Mouse (Mus musculus) kidney, adult 18-20 months (tissue): ENCODE results near the gene Wars2.

ENCODE experiments used
- DNase-seq: peaks from one replicate; pipeline ENCODE4 v3.0.0; 2021

Gene Wars2

GRCm38 (mm10) chr3:99193576-99193975 is 52.7 kb downstream of the Wars2 start:
- DNase-seq, result no peak

DNA sequence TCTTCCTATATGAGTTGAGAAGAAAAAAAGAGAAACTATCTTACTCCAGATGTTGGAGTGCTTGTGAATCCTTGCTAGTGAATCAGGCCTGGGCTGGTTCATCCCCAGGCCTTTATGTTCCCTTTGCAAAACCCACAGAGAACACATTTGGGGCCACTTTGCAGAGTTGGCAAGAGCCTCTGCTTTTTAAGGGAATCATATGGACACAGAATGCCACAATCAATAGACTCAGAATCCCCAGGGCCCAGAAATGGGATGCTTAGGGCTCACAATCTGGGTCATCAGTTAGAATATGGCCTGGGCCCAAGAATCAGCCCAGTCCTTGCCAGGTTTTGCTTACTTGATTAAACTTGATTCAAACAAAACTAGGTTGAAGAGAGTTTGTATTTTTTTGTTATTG is 62.5 kb downstream of the Wars2 start:
- no peak for DNase-seq

GRCm38 (mm10) chr3:99208416-99208815 is 67.5 kb downstream of the Wars2 start:
- DNase-seq, result no peak

DNA sequence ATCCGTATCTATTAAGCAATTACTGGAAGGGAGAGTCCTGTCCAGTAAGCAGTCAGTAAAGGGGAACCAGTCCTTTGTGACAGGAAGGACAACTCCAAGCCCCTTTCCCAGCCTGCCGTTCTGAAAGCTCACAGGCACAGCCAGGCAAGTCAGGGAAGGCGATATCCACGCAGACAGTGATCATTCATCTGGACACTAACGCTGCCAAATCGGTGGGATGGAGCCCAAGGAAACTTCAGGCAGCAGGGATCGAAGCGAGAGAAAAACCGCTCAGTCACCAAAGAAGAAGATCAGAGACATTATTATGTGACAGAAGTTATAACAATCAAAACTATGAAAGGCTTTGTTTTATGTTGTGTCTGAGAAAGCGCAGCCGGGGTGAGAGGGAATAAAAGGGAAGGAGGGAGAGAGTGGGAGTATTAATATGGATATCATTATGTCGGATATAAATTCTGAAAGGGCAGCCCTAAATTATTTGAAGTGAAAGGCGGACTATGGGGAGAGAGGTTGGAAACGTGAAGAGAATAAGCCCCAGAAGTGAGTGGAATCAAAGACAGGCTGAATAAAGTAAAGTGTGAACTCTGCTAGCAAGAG is 70.3 kb downstream of the Wars2 start:
- DNase-seq, result no peak

DNA sequence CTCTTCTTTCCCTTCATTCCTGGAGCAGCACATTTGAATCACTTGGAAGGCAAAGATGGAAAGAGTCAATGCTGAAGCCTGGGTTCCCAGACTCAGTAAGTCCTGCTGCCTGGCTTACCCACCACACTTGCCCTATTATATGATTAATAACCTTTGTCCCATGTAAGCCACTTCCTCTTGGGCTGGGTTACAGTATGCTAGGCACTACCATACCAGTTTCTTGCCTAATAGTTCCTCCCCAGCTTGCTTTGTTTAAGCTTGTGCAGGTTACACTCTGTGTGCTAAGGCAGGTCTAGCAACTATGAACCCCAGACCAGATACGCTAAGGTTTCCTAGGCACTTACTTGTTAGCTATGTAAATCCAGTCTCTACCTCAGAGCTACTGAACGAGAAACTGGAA is 86.9 kb downstream of the Wars2 start:
- no peak for DNase-seq

DNA sequence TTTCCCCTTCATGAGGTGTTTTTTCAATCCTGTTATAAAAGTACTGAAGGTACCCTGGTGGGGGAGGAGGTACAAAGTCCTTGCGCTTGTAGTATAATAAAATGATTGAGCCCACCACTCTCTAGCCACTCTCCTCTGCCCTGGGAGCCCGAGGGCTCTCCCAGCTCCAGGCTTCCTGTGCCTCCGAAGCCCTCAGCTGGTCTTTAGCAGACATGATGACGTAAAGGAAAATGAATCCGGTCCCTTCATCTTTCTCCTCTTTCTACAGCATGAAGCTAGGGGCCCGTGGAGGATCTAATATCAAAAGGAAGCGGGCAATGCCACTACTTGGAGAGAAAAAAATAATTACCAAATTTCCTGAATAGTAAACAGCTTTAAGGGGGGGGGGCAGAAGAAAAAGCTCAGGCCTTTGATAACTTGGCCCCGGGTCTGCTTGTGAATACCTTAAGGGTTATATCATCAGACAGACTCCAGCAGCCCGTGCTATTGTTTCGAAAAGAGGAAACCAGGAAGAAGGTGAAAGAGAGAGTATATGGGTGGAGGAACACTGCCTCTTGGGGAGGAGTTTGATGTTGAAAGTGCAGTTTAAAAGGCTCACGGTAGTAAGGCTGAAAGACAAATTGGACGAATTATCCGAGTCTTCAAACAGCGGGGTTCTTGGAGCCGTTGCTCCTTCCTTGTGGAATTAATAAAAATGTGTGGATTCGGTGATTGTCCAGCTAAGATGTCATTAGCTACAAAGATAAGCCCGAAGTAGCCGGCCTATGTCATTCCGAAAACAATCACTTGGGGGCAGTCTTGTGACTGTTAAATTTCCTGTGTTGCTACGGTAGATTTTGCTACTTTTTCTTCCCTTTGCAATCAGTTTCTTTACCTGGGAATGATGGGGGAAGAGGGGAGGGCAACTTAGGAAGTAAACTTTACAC is 92.8 kb downstream of the Wars2 start:
- peak; percentile 67 for DNase-seq

- DNase-seq, result no peak
These were observed 93.5 kb downstream of the Wars2 start for GRCm38 (mm10) chr3:99234319-99234869.

GRCm38 (mm10) chr3:99235116-99235803 is 94.4 kb downstream of the Wars2 start:
- no peak for DNase-seq

GRCm38 (mm10) chr3:99235804-99236755 is 95.2 kb downstream of the Wars2 start:
- DNase-seq, result no peak

- no peak for DNase-seq
These were observed 97.8 kb downstream of the Wars2 start for GRCm38 (mm10) chr3:99238691-99239090.

GRCm38 (mm10) chr3:99239301-99240045 is 98.6 kb downstream of the Wars2 start:
- DNase-seq, result no peak

- DNase-seq, result no peak
These were observed 99.4 kb downstream of the Wars2 start, which contains the start of gene Tbx15 for GRCm38 (mm10) chr3:99240213-99240720. Gene Tbx15, plus strand, starts transcription at chr3:99240381.

- peak; percentile 28 for DNase-seq
These were observed 100.2 kb downstream of the Wars2 start for GRCm38 (mm10) chr3:99240811-99241738.

DNA sequence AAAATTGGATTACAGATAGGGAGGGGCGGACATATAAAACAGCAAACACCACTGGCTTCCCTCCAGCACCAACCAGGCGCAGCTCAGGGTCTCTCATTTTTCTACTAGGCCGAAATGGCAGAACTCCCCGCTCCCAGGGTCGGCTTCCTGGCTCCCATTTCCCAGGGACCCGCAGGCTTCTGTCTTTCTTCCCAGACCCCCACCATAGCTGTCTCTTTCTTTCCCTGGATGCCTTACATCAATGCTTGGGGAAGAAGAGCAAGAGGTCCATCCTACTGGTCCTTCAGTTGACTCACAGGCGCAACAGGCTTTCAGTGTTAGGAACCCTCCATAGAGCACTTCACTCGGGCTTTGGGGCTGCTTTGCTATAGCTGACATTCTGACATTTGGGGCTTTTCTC is 101.6 kb downstream of the Wars2 start:
- DNase-seq, result no peak

DNA sequence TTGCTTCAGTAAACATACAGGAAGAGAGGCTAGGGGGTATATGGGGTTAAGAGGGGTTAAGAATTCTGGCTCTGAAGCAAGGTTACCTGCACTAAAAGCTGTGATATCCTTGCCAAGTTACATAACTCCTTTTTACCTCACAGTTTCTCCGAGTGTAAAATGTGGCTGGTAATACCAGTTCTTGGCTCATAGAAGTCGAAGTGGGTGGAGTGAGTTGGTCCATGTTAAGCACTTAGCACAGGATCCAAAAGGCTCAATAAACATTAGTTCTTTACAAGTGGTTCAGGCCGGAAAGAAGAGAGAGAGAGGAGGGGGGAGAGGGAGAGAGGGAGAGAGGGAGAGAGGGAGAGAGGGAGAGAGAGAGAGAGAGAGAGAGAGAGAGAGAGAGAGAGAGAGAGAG is 104.5 kb downstream of the Wars2 start:
- no peak for DNase-seq

DNA sequence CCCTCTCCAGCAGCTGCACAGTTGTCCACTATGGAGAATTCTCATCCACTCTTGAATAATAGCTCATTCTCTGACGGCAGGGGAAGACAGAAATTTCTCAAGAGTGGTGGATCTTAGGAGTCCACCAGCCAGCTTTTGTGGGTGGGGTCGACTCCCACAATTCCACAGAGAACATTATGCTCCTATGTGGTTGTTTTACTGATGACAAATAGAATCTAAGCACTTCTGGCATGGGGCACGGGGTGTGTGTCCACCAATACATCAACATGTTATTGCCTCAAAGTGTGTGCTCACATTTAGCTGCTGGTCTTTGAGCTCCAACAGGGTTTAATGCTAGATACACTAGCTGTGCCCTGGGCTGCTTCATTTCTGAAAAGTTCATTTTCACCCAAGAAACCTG is 105.8 kb downstream of the Wars2 start:
- no peak for DNase-seq

GRCm38 (mm10) chr3:99247586-99247985 is 106.7 kb downstream of the Wars2 start:
- no peak for DNase-seq

DNA sequence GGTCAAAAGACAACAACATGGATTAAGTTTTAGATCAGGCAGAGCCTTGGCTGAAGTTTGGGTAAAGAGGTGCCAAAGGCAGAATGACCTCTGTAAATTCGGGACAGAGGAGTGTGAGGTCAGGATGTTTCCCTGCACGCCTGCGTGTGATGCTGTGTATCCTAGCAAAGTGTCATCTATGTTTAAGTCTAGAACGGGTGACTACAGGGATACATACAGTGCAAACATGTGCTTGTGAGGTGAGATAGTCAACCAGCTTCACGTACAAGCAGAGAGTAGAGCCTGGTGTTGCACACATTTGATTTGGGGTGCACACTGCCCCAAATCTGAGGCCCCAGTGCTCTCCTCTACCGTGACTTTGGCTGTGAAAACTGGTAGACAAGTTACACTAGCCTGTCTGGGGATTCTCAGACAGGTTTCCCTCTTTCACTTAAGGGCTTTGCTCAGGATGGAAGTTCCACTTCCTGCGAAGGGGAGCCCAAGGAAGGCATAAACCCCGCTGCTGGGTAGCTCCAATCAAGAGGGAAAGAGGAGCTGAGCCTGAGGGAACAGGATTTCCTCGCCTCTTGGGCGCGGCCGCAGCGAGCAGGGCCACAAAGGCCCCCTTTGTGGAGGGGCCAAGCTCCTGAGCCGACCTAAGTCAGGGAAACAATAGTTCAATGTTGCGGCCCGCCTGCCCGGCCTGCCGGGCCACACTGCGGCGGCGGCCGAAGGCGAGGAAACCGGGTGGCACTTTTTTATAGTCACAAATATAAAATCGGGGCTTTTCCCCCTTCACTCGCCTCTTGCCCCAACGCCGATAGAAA is 107.3 kb downstream of the Wars2 start:
- DNase-seq, result no peak
